Mouse (Mus musculus) testis, adult 2 months (tissue): ENCODE measurements around the gene Nup210. TPM values are rescaled to one million over a fixed set of nuclear protein-coding genes. Genes with fewer than 3 reads are reported as not detected.
"Not testable (repeated sequence)": the region's sequence is repeated elsewhere in the genome, so short reads cannot be mapped to it uniquely, and the experiment has no call there.

Source experiments
- H3K27ac ChIP-seq: fragments of 200-500 bp; 2 replicates; pipeline ENCODE4 v1.5.1; 2012; ENCODE audit warnings: low read depth, low read length; ENCODE audit not compliant: control insufficient read depth, insufficient read depth
- H3K27me3 ChIP-seq: fragments of 200-500 bp; 2 replicates; pipeline ENCODE4 v1.6.1; 2012; ENCODE audit warnings: mild to moderate bottlenecking, low read length, moderate library complexity; ENCODE audit not compliant: control insufficient read depth, insufficient read depth
- H3K36me3 ChIP-seq: fragments of 200-500 bp; 2 replicates; pipeline ENCODE4 v1.6.1; 2012; ENCODE audit warnings: mild to moderate bottlenecking, low read length; ENCODE audit not compliant: control insufficient read depth, insufficient read depth
- H3K4me1 ChIP-seq: fragments of 200-500 bp; 2 replicates; pipeline ENCODE4 v1.6.1; 2012; ENCODE audit warnings: low read length; ENCODE audit not compliant: control insufficient read depth, insufficient read depth
- H3K4me3 ChIP-seq: fragments of 200-500 bp; 2 replicates; pipeline ENCODE4 v1.5.1; 2012; ENCODE audit warnings: low read depth, mild to moderate bottlenecking, low read length, moderate library complexity, mixed read lengths; ENCODE audit not compliant: control insufficient read depth
- CTCF ChIP-seq: fragments of 200-500 bp; IDR thresholded peaks from 2 replicates; pipeline ENCODE4 v1.5.1; 2012; ENCODE audit warnings: low read depth, mild to moderate bottlenecking, inconsistent platforms, low read length, moderate library complexity; ENCODE audit not compliant: control insufficient read depth, insufficient read depth, insufficient replicate concordance
- POLR2A ChIP-seq: fragments of 200-500 bp; IDR thresholded peaks from 2 replicates; pipeline ENCODE4 v1.6.1; 2012; ENCODE audit warnings: low read depth, mild to moderate bottlenecking, inconsistent platforms, low read length, moderate library complexity; ENCODE audit not compliant: control insufficient read depth
- polyA plus RNA-seq: library from polyadenylated mRNA; depleted of rRNA; stranded (reverse); fragments of >200 nt; gene quantifications from 2 replicates; pipeline ENCODE4 v1.2.3, GENCODE M21; 2012

Gene Nup210
- polyA plus RNA-seq, 1 experiment, result 9.9 TPM

DNA sequence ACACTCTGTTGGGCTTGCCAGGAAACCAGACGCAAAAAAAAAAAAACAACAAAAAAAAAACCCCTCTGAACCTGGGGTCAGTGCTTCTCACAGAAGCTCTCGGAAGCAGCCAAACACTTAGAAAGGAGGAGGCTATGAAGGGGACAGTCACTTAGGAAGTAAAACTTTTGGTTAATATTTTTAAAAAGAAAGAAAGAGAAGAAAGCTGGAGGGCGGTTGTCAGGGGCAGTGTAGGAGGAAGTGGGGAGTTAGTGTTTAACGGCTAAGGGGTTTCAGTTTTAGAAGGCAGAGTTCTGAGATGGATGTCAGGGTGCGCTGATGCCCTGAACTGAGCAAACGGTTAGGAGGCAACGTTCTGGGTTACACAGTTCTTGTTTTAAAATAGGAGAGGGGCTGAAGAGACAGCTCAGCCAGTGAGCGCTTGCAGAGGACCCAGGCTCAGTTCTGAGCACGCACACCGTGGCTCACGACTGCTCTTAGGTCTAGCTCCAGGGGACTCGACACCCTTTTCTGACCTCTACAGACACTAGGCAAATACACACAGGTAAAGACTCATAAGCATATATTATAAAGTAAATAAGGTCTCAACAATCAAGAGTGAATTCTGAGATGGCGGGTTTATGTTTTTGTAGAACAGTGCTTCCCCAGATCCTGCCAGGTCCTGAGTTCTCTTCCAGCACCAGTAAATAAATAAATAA is 6.2 kb downstream of the Nup210 start:
- Histone ChIP-seq H3K27ac (no peak overlapping the region), H3K36me3 (no peaks in the 10 kb centered on the region), H3K4me3 (no peak overlapping the region), H3K27me3 (no peaks in the 10 kb centered on the region), H3K4me1 (no peaks in the 10 kb centered on the region)
- TF ChIP-seq POLR2A, result no peak

DNA sequence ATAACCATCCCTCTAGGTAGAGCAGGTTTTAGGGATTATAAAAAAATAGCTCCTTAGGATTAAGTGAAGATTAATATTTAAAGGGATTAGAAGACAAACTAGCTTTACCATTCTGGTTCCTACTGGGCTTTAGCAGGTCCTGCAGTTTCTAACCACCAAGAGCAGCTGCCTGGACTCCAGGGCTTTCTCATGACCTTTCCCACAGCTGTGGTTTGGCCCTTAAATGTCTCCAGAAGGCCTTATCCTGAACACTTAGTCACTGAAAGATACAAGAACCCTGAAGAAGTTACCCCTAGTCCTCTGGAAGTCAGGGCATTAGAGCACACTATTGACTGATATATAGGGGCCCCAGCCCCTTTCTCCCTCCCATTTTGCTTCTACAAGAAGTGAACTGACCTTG is 7.1 kb downstream of the Nup210 start:
- Histone ChIP-seq H3K36me3 (no peaks in the 10 kb centered on the region), H3K4me3 (no peak overlapping the region), H3K27ac (no peak overlapping the region), H3K4me1 (no peaks in the 10 kb centered on the region), H3K27me3 (no peaks in the 10 kb centered on the region)
- TF ChIP-seq POLR2A (no peak), CTCF (no peak)

DNA sequence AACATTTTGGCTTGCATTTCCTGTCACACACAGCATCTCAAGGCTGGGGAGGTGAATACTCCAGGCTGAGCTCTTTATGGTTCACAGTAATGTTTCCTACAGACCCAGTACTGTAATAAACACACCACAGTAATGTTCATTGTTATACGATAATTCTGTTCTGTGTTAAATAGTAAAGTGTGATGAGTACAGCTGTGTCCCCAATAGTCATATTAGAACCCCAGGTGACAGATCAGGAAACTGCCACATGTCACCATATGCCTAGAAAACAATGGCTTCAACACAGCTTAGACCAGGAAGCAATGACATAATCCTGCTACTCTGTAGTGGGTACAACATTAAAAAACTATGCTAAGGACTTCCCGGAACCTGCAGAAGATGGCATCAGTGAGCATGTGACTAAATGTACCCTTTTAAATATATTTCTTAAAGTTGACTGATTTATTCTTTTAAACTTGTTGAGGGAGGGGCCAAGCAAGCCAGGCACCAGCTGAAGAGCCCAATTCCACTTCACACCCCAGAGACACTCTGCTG is 7.6 kb downstream of the Nup210 start:
- Histone ChIP-seq H3K4me3 (no peak overlapping the region), H3K4me1 (no peaks in the 10 kb centered on the region), H3K27ac (no peak overlapping the region), H3K36me3 (no peaks in the 10 kb centered on the region), H3K27me3 (no peaks in the 10 kb centered on the region)
- TF ChIP-seq POLR2A (no peak), CTCF (no peak)

DNA sequence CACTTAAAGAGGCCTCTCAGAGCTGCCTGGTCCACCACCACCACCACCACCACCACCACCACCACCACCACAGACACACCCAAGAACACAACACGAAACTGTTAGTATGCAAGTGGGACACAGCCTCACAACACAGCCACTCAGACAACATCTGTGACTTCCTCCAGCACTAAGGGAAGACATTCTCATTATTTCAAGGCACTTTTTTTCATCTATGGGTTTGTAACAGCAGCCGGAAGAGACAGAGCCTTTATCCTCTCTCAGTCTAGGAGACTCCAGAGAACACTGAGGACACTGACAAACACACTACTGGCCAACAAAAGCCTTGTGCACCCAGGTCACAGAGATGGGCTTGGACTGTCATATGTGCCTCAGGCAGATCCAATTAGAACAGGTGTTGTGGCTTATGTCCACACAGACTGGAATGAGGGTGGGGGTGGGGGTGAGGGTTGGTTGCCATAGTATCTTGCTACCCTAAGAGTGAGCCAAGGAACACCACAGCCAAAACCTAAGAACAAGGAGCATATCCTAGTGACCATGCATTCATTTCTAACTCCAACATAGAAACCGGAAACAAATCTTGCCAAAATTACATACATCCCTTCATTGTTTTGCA is 8.2 kb downstream of the Nup210 start:
- TF ChIP-seq POLR2A (no peak), CTCF (no peak)
- Histone ChIP-seq H3K4me3 (no peak overlapping the region), H3K4me1 (no peaks in the 10 kb centered on the region), H3K27ac (no peak overlapping the region), H3K36me3 (no peaks in the 10 kb centered on the region), H3K27me3 (no peaks in the 10 kb centered on the region)

DNA sequence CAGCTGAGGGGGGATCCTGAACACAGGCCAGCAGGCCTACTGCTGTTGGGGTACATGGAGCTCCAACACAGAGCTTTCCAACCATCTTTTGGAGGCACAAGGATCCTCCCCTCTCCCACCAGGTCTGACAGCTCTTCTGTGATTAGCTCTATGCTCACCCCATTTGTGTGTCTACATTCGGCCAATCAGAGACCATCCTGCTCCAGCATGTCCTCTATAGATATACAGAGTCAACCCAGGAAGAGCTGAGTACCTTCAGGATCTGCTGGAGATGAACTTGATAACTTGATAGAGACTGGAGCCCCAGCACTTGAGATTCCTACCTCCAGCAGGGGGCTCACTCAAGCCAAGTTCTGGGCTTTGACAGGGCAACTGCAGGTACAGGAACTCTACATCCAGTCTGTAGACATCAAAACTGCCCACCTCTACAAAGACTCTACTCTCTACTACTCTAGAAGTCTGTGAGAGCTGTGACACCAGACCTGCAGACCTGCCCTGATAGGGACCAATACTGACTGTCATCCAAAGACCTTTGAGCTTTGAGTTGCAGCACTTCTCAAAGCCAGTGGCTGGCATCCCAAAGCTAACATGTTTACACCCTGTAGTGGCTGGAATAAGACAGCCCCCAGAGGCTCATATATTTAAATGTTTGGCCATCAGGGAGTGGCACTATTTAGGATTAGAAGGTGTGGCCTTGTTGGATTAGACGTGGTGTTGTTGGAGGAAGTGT is 11.1 kb downstream of the Nup210 start:
- Histone ChIP-seq H3K36me3 (no peaks in the 10 kb centered on the region), H3K4me3 (no peak overlapping the region), H3K27ac (no peak overlapping the region), H3K27me3 (no peaks in the 10 kb centered on the region), H3K4me1 (no peaks in the 10 kb centered on the region)
- TF ChIP-seq POLR2A, result no peak
- no peak for TF ChIP-seq CTCF

DNA sequence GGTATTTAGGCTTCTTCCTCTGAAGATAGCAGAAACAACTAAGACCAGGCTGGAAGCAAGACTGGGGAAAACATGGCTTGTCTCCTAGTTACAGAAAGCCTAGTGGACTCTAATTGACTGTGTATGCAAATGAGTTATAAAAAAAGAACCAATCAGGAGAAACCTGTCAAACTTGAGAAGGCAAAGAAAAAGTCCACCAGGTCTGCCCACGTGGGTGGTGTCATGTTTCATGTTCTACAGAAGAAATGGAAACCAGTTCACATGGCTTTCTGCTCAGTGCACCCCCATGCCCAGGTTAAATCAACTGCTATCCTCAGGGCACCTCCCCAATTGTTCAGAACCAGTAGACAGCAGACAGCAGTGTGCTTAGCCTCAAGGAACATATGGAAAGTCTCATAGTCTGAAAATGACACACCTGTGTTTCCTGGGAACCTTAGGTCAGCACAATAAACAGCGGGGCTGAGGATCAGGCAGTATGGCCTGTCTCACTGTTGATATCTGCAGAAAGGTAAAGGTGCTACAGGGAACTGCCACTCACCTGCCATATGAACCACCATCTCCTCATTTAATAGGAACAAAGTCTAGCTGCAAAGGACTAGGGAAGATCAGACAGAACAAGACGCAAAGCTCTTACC is 11.7 kb downstream of the Nup210 start:
- TF ChIP-seq POLR2A (no peak), CTCF (no peak)

DNA sequence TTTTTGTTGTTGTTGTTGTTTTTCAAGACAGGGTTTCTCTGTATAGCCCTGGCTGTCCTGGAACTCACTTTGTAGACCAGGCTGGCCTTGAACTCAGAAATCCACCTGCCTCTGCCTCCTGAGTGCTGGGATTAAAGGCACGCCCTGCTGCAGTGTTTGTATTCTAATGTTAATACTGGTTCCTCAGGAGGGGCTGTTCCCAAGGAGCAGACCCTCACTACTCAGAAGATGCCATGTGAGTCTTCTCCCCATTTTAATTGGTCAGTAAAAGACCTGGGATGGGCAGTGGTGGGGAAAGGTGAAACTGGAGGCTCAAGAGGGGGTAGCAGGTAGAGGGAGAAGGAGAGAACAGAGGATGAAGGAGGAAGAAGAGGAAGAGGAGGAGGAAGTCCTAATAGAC is 13.2 kb downstream of the Nup210 start:
- not testable (repeated sequence) for H3K36me3 ChIP-seq, H3K27ac ChIP-seq, H3K4me3 ChIP-seq, H3K27me3 ChIP-seq, H3K4me1 ChIP-seq

More for the DNA sequence above, 11.7 kb downstream of the Nup210 start:
- Histone ChIP-seq H3K36me3 (no peaks in the 10 kb centered on the region), H3K27ac (no peak overlapping the region), H3K4me3 (no peak overlapping the region), H3K27me3 (no peaks in the 10 kb centered on the region), H3K4me1 (no peaks in the 10 kb centered on the region)
